Mouse (Mus musculus): Measurements from ENCODE around the gene Gstm1. TPM values are rescaled to one million over a fixed set of nuclear protein-coding genes. Genes with fewer than 3 reads are reported as not detected.
"Not testable (repeated sequence)": the region's sequence is repeated elsewhere in the genome, so short reads cannot be mapped to it uniquely, and the experiment has no call there.

Gstm1 gene
- polyA plus RNA-seq, 1 experiment, result 69.5 TPM

DNA sequence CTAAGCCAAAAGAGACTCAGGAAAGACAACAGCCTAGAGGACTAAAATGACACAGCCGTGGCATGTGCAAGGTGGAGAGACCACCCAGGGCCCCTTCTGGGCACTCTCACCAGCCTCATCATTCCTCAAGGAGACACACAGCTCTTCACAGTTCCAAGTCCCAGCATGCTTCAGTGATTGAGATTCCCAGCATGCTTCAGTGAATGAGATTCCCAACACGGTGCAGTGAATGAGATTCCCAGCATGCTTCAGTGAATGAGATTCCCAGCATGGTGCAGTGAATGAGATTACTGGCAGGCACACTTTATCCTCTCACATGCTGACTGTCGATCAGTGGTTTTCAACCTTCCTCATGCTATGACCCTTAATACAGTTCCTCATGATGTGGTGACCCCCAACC, 6.2 kb downstream of the Gstm1 start:
- WGBS, result 78% methylated on average over 3 of the region's 3 CpGs
- no peak for TF ChIP-seq CTCF (IDR thresholded peaks at IDR 0.05; ENCODE audit: control insufficient read depth, insufficient read depth, low read length)
- TF ChIP-seq POLR2A (IDR thresholded peaks at IDR 0.05; ENCODE audit: borderline replicate concordance, control insufficient read depth, low read depth, low read length), result no peak
- Histone ChIP-seq H3K4me3 (replicated peaks; ENCODE audit: control insufficient read depth, low read depth, low read length) (no peak overlapping the region), H3K4me1 (ENCODE audit: control insufficient read depth, insufficient read depth, low read length) (peaks cover 2% of the 10 kb centered on the region; the same call in 1 of the 2 replicates), H3K27ac (ENCODE audit: control insufficient read depth, insufficient read depth, low read depth, low read length, poor library complexity) (no peak overlapping the region)

DNA sequence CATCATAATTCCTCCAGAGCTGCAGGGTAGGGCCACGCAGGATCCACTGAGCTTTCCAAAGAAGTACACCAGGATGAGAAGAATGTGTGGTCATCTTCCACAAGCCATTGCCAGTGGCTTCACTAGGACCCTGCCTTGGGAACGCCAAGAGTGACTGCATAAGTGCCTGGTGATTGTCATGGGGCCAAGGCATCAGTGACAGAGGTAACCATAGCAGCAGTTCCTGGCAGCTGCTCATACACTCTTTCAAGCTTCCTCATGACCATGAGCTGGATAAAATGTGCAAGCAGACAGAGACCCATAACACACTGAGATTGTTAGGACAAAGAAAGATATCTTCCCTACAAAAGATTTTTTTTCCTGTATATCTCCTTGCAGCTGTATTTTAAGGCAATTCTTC, 7.5 kb downstream of the Gstm1 start:
- WGBS, result 54% methylated on average over 2 of the region's 2 CpGs
- H3K4me3 ChIP-seq (replicated peaks; ENCODE audit: control insufficient read depth, low read depth, low read length), result no peak overlapping the region
- no peak overlapping the region for H3K27ac ChIP-seq (ENCODE audit: control insufficient read depth, insufficient read depth, low read depth, low read length, poor library complexity)
- H3K4me1 ChIP-seq (ENCODE audit: control insufficient read depth, insufficient read depth, low read length), result peaks cover 2% of the 10 kb centered on the region; the same call in 1 of the 2 replicates
- TF ChIP-seq CTCF (IDR thresholded peaks at IDR 0.05; ENCODE audit: control insufficient read depth, insufficient read depth, low read length) (no peak), POLR2A (IDR thresholded peaks at IDR 0.05; ENCODE audit: borderline replicate concordance, control insufficient read depth, low read depth, low read length) (no peak)

DNA sequence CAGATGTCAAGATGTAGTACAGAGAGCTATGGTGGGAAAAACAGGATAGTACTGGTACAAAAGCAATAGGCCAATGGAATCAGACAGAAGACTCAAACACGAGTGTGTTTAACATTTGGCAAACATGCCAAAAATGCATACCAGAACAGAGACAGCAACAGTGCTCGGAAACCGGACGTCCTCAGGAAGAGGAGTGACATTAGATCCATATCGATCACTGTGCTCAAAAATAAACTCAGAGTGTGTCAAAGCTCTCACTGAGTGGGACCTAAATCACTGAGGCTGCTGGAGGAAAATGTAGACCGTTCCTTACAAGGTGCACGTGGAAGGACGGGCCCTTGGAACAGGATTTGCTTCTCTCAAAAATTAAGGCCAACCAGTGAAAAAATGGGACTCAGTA, 15.8 kb downstream of the Gstm1 start:
- H3K27ac ChIP-seq (ENCODE audit: control insufficient read depth, insufficient read depth, low read depth, low read length, poor library complexity), result no peak overlapping the region
- 65% methylated on average over 8 of the region's 8 CpGs for WGBS
- H3K4me1 ChIP-seq (ENCODE audit: control insufficient read depth, insufficient read depth, low read length), result no peaks in the 10 kb centered on the region
- H3K4me3 ChIP-seq (replicated peaks; ENCODE audit: control insufficient read depth, low read depth, low read length), result no peak overlapping the region
- TF ChIP-seq POLR2A (IDR thresholded peaks at IDR 0.05; ENCODE audit: borderline replicate concordance, control insufficient read depth, low read depth, low read length) (no peak), CTCF (IDR thresholded peaks at IDR 0.05; ENCODE audit: control insufficient read depth, insufficient read depth, low read length) (no peak)

DNA sequence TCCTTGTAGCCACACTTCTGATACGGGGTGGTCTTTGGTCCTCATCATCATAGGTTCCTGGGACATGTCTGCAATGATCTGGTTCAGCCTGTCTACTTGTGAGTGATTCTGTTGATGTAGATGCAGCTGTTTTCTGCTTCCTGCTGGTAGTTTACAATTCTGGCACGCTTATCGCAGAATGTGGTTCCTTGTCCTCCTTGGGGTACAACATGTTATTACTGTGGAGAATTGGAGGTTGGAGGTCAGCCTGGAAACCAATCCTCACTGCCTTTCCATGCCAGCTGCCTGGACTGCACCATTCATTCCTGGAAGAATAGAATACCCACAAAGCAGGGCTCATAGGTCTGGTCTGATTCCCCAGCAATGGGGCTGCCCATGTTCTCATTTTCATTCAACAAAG, 18.3 kb downstream of the Gstm1 start:
- TF ChIP-seq CTCF (IDR thresholded peaks at IDR 0.05; ENCODE audit: control insufficient read depth, insufficient read depth, low read length), result no peak
- no peak for TF ChIP-seq POLR2A (IDR thresholded peaks at IDR 0.05; ENCODE audit: borderline replicate concordance, control insufficient read depth, low read depth, low read length)
- Histone ChIP-seq H3K4me1 (ENCODE audit: control insufficient read depth, insufficient read depth, low read length) (no peaks in the 10 kb centered on the region), H3K27ac (ENCODE audit: control insufficient read depth, insufficient read depth, low read depth, low read length, poor library complexity) (no peak overlapping the region), H3K4me3 (replicated peaks; ENCODE audit: control insufficient read depth, low read depth, low read length) (no peak overlapping the region)
- WGBS, result 77% methylated on average over 3 of the region's 3 CpGs

DNA sequence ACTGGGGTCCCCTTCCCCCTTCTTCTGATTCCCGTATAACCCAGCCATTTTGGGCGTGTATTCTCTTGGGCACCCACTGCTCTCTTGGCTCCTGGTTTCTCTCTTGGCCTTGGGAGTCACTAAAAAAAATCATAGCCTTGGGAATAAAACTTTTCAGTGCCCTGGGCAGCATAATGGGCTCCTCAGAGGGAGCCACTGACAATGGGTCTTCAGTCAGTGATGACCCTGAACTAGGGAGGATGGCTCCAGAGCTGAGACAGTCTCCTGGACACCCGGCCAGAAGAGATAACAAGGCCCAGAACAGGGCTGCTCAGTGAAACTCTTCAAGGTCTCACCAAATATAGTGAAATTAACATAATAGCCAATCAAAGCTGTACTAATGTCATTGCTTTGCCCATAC, 19.2 kb downstream of the Gstm1 start:
- H3K27ac ChIP-seq (ENCODE audit: control insufficient read depth, insufficient read depth, low read depth, low read length, poor library complexity), result no peak overlapping the region
- H3K4me1 ChIP-seq (ENCODE audit: control insufficient read depth, insufficient read depth, low read length), result no peaks in the 10 kb centered on the region
- TF ChIP-seq CTCF (IDR thresholded peaks at IDR 0.05; ENCODE audit: control insufficient read depth, insufficient read depth, low read length) (no peak), POLR2A (IDR thresholded peaks at IDR 0.05; ENCODE audit: borderline replicate concordance, control insufficient read depth, low read depth, low read length) (no peak)
- no peak overlapping the region for H3K4me3 ChIP-seq (replicated peaks; ENCODE audit: control insufficient read depth, low read depth, low read length)
- WGBS, result 78% methylated on average over 3 of the region's 3 CpGs

DNA sequence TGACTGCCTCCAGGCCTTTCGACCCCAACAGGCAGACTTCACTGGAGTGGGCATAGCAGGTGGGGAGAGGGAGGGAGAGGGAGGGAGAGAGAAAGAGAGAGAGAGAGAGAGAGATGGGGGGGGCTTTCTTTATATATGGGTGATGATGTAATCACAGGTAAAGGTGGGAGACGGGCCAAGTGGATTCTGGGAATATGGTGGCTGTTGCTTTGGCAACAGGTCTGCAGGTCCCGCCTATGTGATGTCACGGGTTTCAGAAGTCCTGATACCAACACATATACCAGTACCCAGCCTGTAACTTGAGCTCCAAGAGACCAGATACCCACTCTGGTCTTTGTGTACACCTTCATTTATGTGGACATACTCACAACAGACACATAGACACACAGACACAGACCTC, 21.2 kb downstream of the Gstm1 start:
- no peak overlapping the region for H3K4me3 ChIP-seq (replicated peaks; ENCODE audit: control insufficient read depth, low read depth, low read length)
- H3K27ac ChIP-seq (ENCODE audit: control insufficient read depth, insufficient read depth, low read depth, low read length, poor library complexity), result no peak overlapping the region
- WGBS, result 76% methylated on average over 4 of the region's 4 CpGs
- no peaks in the 10 kb centered on the region for H3K4me1 ChIP-seq (ENCODE audit: control insufficient read depth, insufficient read depth, low read length)
- no peak for TF ChIP-seq CTCF (IDR thresholded peaks at IDR 0.05; ENCODE audit: control insufficient read depth, insufficient read depth, low read length)
- TF ChIP-seq POLR2A (IDR thresholded peaks at IDR 0.05; ENCODE audit: borderline replicate concordance, control insufficient read depth, low read depth, low read length), result no peak

DNA sequence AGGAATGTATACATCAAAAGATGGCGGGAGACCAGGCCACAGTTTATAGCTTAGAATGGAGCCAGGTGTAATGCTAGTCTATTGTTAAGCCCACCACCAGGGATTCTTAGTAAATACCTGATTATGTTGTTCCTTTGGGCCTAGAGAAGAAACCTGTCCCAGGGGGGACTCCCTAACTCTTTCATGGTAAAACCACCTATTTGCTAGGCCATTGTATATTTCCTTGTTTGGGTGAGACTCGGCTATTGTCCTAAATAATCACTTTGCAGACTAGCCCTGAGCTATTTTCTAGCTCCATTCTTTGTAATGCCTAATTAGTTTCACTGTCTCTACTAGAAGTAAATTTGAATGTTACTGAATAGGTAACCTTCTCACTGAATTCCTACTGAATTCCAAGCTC, 21.8 kb downstream of the Gstm1 start:
- H3K4me3 ChIP-seq (replicated peaks; ENCODE audit: control insufficient read depth, low read depth, low read length); H3K4me1 ChIP-seq (ENCODE audit: control insufficient read depth, insufficient read depth, low read length); H3K27ac ChIP-seq (ENCODE audit: control insufficient read depth, insufficient read depth, low read depth, low read length, poor library complexity): not testable (repeated sequence)
- WGBS, result 81% methylated on average over 2 of the region's 2 CpGs

DNA sequence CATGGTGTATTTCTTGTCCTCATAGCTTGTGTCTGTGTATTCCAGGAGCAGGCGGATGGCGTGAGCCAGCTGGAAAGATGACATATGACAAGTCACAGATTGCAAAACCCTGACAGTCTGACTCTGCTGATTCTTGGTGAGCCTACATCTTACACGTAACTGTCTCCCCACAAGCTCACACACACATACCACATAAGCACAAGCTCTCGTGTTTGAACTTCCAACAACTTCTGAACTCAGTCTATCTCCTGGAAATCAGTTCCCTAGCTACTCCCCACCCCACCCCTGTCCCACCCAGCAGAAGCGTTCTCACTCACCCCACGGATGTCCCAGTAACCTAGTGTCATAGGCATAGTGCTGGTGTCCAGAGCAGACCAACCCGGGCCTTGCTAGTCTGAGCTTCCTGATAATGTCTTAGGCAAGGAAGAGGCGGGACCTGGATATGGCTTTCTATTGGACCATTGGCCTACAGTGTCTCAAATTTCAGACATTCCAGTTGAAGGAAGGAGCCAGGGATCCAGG, 31.7 kb downstream of the Gstm1 start, which contains the start of gene Gstm2:
Gene Gstm2, minus strand, starts transcription at position 413 of the 522 bp plus-strand sequence.
- TF ChIP-seq POLR2A (IDR thresholded peaks at IDR 0.05; ENCODE audit: borderline replicate concordance, control insufficient read depth, low read depth, low read length) (no peak), CTCF (IDR thresholded peaks at IDR 0.05; ENCODE audit: control insufficient read depth, insufficient read depth, low read length) (no peak)
- Histone ChIP-seq H3K4me1 (ENCODE audit: control insufficient read depth, insufficient read depth, low read length) (no peaks in the 10 kb centered on the region), H3K4me3 (replicated peaks; ENCODE audit: control insufficient read depth, low read depth, low read length) (no peak within 1 kb of the TSS), H3K27ac (ENCODE audit: control insufficient read depth, insufficient read depth, low read depth, low read length, poor library complexity) (no peak within 1 kb of the TSS)
- 60% methylated on average over 8 of the region's 8 CpGs for WGBS

DNA sequence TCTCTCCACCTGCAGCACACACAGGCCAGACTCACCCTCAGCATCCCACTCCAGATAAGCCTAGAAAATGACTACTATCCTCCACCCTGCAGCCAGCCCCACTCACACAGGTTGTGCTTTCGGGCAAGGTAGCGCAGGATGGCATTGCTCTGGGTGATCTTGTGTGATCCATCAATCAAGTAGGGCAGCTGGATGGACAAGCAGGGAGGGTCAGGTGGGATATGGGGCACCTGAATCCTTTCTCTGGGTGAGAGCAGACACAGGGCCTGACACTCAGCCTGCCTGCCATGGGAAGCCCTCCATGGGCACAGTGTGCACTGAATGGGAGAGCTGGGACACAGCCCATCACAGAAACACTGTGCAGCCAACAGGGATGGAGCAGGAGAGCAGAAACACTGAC, 32.6 kb downstream of the Gstm1 start:
- not testable (repeated sequence) for H3K4me3 ChIP-seq (replicated peaks; ENCODE audit: control insufficient read depth, low read depth, low read length); H3K4me1 ChIP-seq (ENCODE audit: control insufficient read depth, insufficient read depth, low read length); H3K27ac ChIP-seq (ENCODE audit: control insufficient read depth, insufficient read depth, low read depth, low read length, poor library complexity)
- WGBS, result 85% methylated on average over 2 of the region's 2 CpGs

Measured in bone marrow, adult 2 months (tissue).